Mouse (Mus musculus): ENCODE measurements around the gene Mgat5b. TPM values are rescaled to one million over a fixed set of nuclear protein-coding genes. Genes with fewer than 3 reads are reported as not detected.

The Mgat5b gene
- polyA plus RNA-seq (2015; fragmentation: Nextera tagmentation; extraction: Ambion mirVana): 25.3 and 31.0 TPM in 2 replicates

GRCm38 (mm10) chr11:116918323-116919185, at the start of gene Mgat5b:
Mgat5b (plus strand) TSS chr11:116918863.
- H3K4me2 ChIP-seq: peak within 1 kb of the TSS; percentile 85
- WGBS: under 1% methylated on average over 75 of the region's 90 CpGs
- H3K4me1 ChIP-seq (replicated peaks): peaks cover 48% of the 10 kb centered on the region
- peak within 1 kb of the TSS; percentile 77 for H3K4me3 ChIP-seq
- peak within 1 kb of the TSS; percentile 85 for H3K27ac ChIP-seq (replicated peaks)
- ATAC-seq (ENCODE audit: low FRiP score, low read depth): peak; percentile 88
- peak within 1 kb of the TSS; percentile 97 for H3K9ac ChIP-seq
- H3K9me3 ChIP-seq: no peaks in the 10 kb centered on the region
- no peaks in the 10 kb centered on the region for H3K36me3 ChIP-seq
- no peaks in the 10 kb centered on the region for H3K27me3 ChIP-seq

- Histone ChIP-seq H3K36me3 (peaks cover 71% of the 10 kb centered on the region), H3K4me3 (no peak overlapping the region), H3K9me3 (no peaks in the 10 kb centered on the region), H3K27me3 (no peaks in the 10 kb centered on the region), H3K4me2 (no peak overlapping the region), H3K4me1 (replicated peaks) (no peaks in the 10 kb centered on the region), H3K9ac (no peak overlapping the region), H3K27ac (replicated peaks) (no peak overlapping the region)
- WGBS: 91% methylated on average over 8 of the region's 8 CpGs
- no peak for ATAC-seq (ENCODE audit: low FRiP score, low read depth)
Measured at GRCm38 (mm10) chr11:116869223-116869622, 49.4 kb upstream of the Mgat5b start.

GRCm38 (mm10) chr11:116869641-116870040, 49.0 kb upstream of the Mgat5b start:
- no peaks in the 10 kb centered on the region for H3K9me3 ChIP-seq
- H3K36me3 ChIP-seq: peaks cover 71% of the 10 kb centered on the region

GRCm38 (mm10) chr11:116871538-116871937, 47.1 kb upstream of the Mgat5b start:
- no peaks in the 10 kb centered on the region for H3K4me1 ChIP-seq (replicated peaks)
- peaks cover 57% of the 10 kb centered on the region for H3K36me3 ChIP-seq
- no peaks in the 10 kb centered on the region for H3K9me3 ChIP-seq
- no peak overlapping the region for H3K4me2 ChIP-seq
- H3K27ac ChIP-seq (replicated peaks): no peak overlapping the region
- no peak overlapping the region for H3K9ac ChIP-seq
- no peak overlapping the region for H3K4me3 ChIP-seq
- WGBS: 89% methylated on average over 9 of the region's 9 CpGs
- no peak for ATAC-seq (ENCODE audit: low FRiP score, low read depth)
- H3K27me3 ChIP-seq: no peaks in the 10 kb centered on the region

More at GRCm38 (mm10) chr11:116869641-116870040, 49.0 kb upstream of the Mgat5b start:
- no peak overlapping the region for H3K4me2 ChIP-seq
- H3K9ac ChIP-seq: no peak overlapping the region
- no peaks in the 10 kb centered on the region for H3K27me3 ChIP-seq
- whole genome bisulfite sequencing: 80% methylated on average over 4 of the region's 4 CpGs
- H3K27ac ChIP-seq (replicated peaks): no peak overlapping the region
- no peak overlapping the region for H3K4me3 ChIP-seq
- no peaks in the 10 kb centered on the region for H3K4me1 ChIP-seq (replicated peaks)
- no peak for ATAC-seq (ENCODE audit: low FRiP score, low read depth)

- Histone ChIP-seq H3K27me3 (no peaks in the 10 kb centered on the region), H3K36me3 (peaks cover 43% of the 10 kb centered on the region), H3K27ac (replicated peaks) (no peak overlapping the region), H3K4me3 (no peak overlapping the region), H3K4me1 (replicated peaks) (no peaks in the 10 kb centered on the region), H3K9ac (no peak overlapping the region), H3K9me3 (no peaks in the 10 kb centered on the region), H3K4me2 (no peak overlapping the region)
- no peak for ATAC-seq (ENCODE audit: low FRiP score, low read depth)
- 91% methylated on average over 20 of the region's 20 CpGs for WGBS
Measured at GRCm38 (mm10) chr11:116873987-116874386, 44.7 kb upstream of the Mgat5b start.

- no peak for ATAC-seq (ENCODE audit: low FRiP score, low read depth)
- Histone ChIP-seq H3K36me3 (peaks cover 12% of the 10 kb centered on the region), H3K27me3 (no peaks in the 10 kb centered on the region), H3K4me1 (replicated peaks) (no peaks in the 10 kb centered on the region), H3K4me2 (no peak overlapping the region), H3K9ac (no peak overlapping the region), H3K4me3 (no peak overlapping the region), H3K27ac (replicated peaks) (no peak overlapping the region), H3K9me3 (no peaks in the 10 kb centered on the region)
- 92% methylated on average over 8 of the region's 8 CpGs for WGBS
Measured at GRCm38 (mm10) chr11:116878454-116878853, 40.2 kb upstream of the Mgat5b start.

GRCm38 (mm10) chr11:116880839-116881238, 37.8 kb upstream of the Mgat5b start:
- H3K4me3 ChIP-seq: no peak overlapping the region
- 59% methylated on average over 7 of the region's 7 CpGs for WGBS
- no peak overlapping the region for H3K4me2 ChIP-seq
- H3K36me3 ChIP-seq: no peaks in the 10 kb centered on the region; the same call in 1 of the 2 replicates
- peaks cover 6% of the 10 kb centered on the region for H3K4me1 ChIP-seq (replicated peaks)
- H3K27me3 ChIP-seq: no peaks in the 10 kb centered on the region
- no peaks in the 10 kb centered on the region for H3K9me3 ChIP-seq
- H3K9ac ChIP-seq: no peak overlapping the region
- H3K27ac ChIP-seq (replicated peaks): no peak overlapping the region
- no peak for ATAC-seq (ENCODE audit: low FRiP score, low read depth)

GRCm38 (mm10) chr11:116881440-116881839, 37.2 kb upstream of the Mgat5b start:
- Histone ChIP-seq H3K9ac (no peak overlapping the region), H3K4me3 (no peak overlapping the region), H3K36me3 (no peaks in the 10 kb centered on the region), H3K4me2 (no peak overlapping the region), H3K4me1 (replicated peaks) (peaks cover 8% of the 10 kb centered on the region), H3K27ac (replicated peaks) (no peak overlapping the region), H3K27me3 (no peaks in the 10 kb centered on the region), H3K9me3 (no peaks in the 10 kb centered on the region)
- 68% methylated on average over 5 of the region's 5 CpGs for WGBS
- no peak for ATAC-seq (ENCODE audit: low FRiP score, low read depth)

- Histone ChIP-seq H3K36me3 (no peaks in the 10 kb centered on the region), H3K4me3 (no peak overlapping the region), H3K27me3 (no peaks in the 10 kb centered on the region), H3K9me3 (no peaks in the 10 kb centered on the region), H3K4me1 (replicated peaks) (peaks cover 8% of the 10 kb centered on the region), H3K27ac (replicated peaks) (no peak overlapping the region), H3K4me2 (no peak overlapping the region), H3K9ac (no peak overlapping the region)
- ATAC-seq (ENCODE audit: low FRiP score, low read depth): no peak
- WGBS: 80% methylated on average over 10 of the region's 10 CpGs
Measured at GRCm38 (mm10) chr11:116882446-116882845, 36.2 kb upstream of the Mgat5b start.

- no peak overlapping the region for H3K27ac ChIP-seq (replicated peaks)
- no peak overlapping the region for H3K4me3 ChIP-seq
- H3K4me1 ChIP-seq (replicated peaks): peaks cover 8% of the 10 kb centered on the region
- no peaks in the 10 kb centered on the region for H3K9me3 ChIP-seq
- WGBS: 89% methylated on average over 6 of the region's 6 CpGs
- H3K9ac ChIP-seq: no peak overlapping the region
- no peak for ATAC-seq (ENCODE audit: low FRiP score, low read depth)
- no peaks in the 10 kb centered on the region for H3K27me3 ChIP-seq
- H3K4me2 ChIP-seq: no peak overlapping the region
- no peaks in the 10 kb centered on the region for H3K36me3 ChIP-seq
Measured at GRCm38 (mm10) chr11:116884061-116884460, 34.6 kb upstream of the Mgat5b start.

- WGBS: 3% methylated on average over 28 of the region's 28 CpGs
- H3K27me3 ChIP-seq: no peaks in the 10 kb centered on the region
- H3K27ac ChIP-seq (replicated peaks): no peak overlapping the region
- no peak overlapping the region for H3K9ac ChIP-seq
- H3K36me3 ChIP-seq: no peaks in the 10 kb centered on the region
- peaks cover 8% of the 10 kb centered on the region for H3K4me1 ChIP-seq (replicated peaks)
- H3K4me3 ChIP-seq: peak overlapping the region; percentile 22
- peak overlapping the region; percentile 48 for H3K4me2 ChIP-seq
- ATAC-seq (ENCODE audit: low FRiP score, low read depth): peak; percentile 65
- H3K9me3 ChIP-seq: no peaks in the 10 kb centered on the region
Measured at GRCm38 (mm10) chr11:116885275-116886151, 33.1 kb upstream of the Mgat5b start.

- 72% methylated on average over 5 of the region's 5 CpGs for WGBS
- no peak for ATAC-seq (ENCODE audit: low FRiP score, low read depth)
Measured at GRCm38 (mm10) chr11:116887136-116887535, 31.5 kb upstream of the Mgat5b start.

More at GRCm38 (mm10) chr11:116887136-116887535, 31.5 kb upstream of the Mgat5b start:
- H3K36me3 ChIP-seq: no peaks in the 10 kb centered on the region
- H3K4me2 ChIP-seq: no peak overlapping the region
- H3K4me1 ChIP-seq (replicated peaks): peaks cover 8% of the 10 kb centered on the region
- H3K27ac ChIP-seq (replicated peaks): no peak overlapping the region
- no peaks in the 10 kb centered on the region for H3K9me3 ChIP-seq
- no peaks in the 10 kb centered on the region for H3K27me3 ChIP-seq
- no peak overlapping the region for H3K9ac ChIP-seq
- no peak overlapping the region for H3K4me3 ChIP-seq

All from hindbrain, embryonic 15.5 days (tissue).